Mouse (Mus musculus) midbrain, embryonic 16.5 days (tissue): Measurements from ENCODE around the gene Spo11. TPM values are rescaled to one million over a fixed set of nuclear protein-coding genes. Genes with fewer than 3 reads are reported as not detected.
A peak's percentile ranks its signal among the peaks of the same experiment; 100 is the strongest.

Experiments
- ATAC-seq: fragments of 200-750 bp; cut with Nextera tagmentation; 2 replicates; pipeline ENCODE4 v1.8.0; 2017; ENCODE audit warnings: moderate TSS enrichment
- H3K27ac ChIP-seq: fragments of 300-500 bp; sonication (generic); 2 replicates; pipeline ENCODE4 v1.5.1; 2014; ENCODE audit warnings: mild to moderate bottlenecking, low read length, mixed read lengths
- H3K27me3 ChIP-seq: fragments of 300-500 bp; sonication (generic); 2 replicates; pipeline ENCODE4 v1.6.1; 2014; ENCODE audit warnings: low read depth, low read length, mixed read lengths; ENCODE audit not compliant: control insufficient read depth, insufficient read depth
- H3K36me3 ChIP-seq: fragments of 300-500 bp; sonication (generic); 2 replicates; pipeline ENCODE4 v1.6.1; 2014; ENCODE audit warnings: mild to moderate bottlenecking, low read length, moderate library complexity, mixed read lengths; ENCODE audit not compliant: control insufficient read depth, insufficient read depth
- H3K4me1 ChIP-seq: fragments of 300-500 bp; sonication (generic); 2 replicates; pipeline ENCODE4 v1.6.1; 2014; ENCODE audit warnings: mild to moderate bottlenecking, low read length, mixed read lengths; ENCODE audit not compliant: control insufficient read depth, insufficient read depth
- H3K4me2 ChIP-seq: fragments of 300-500 bp; sonication (generic); 2 replicates; pipeline ENCODE4 v1.6.1; 2014; ENCODE audit warnings: mild to moderate bottlenecking, low read length, mixed read lengths
- H3K4me3 ChIP-seq: fragments of 300-500 bp; sonication (generic); 2 replicates; pipeline ENCODE4 v1.5.1; 2014; ENCODE audit warnings: low read depth, mild to moderate bottlenecking, low read length, moderate library complexity, mixed read lengths
- H3K9ac ChIP-seq: fragments of 300-500 bp; sonication (generic); 2 replicates; pipeline ENCODE4 v1.6.1; 2014; ENCODE audit warnings: low read depth, low read length, mixed read lengths
- H3K9me3 ChIP-seq: fragments of 300-500 bp; sonication (generic); replicated peaks from 2 replicates; pipeline ENCODE4 v1.6.1; 2014; ENCODE audit warnings: mild to moderate bottlenecking, low read length, mixed read lengths; ENCODE audit not compliant: control insufficient read depth, poor library complexity, severe bottlenecking
- WGBS: fragments of 180-500 bp; shearing (Covaris S2); extraction: QIAGEN DNeasy Blood & Tissue Kit; methylation state at CpG from one replicate; pipeline ENCODE4 v1.1.7; 2014; 5-methylcytosine and 5-hydroxymethylcytosine counted together
- polyA plus RNA-seq: library from polyadenylated mRNA; unstranded; fragments of >200 nt; fragmentation: Nextera tagmentation; extraction: Ambion mirVana; gene quantifications from 2 replicates; pipeline ENCODE4 v1.2.1, GENCODE M21; 2015

Gene Spo11
- polyA plus RNA-seq, 1 experiment from 2014 or later = 1.0 TPM

- Histone ChIP-seq H3K27ac (no peak overlapping the region), H3K4me1 (peaks cover 50% of the 10 kb centered on the region), H3K9me3 (no peaks in the 10 kb centered on the region), H3K9ac (no peak overlapping the region), H3K4me3 (no peak overlapping the region), H3K27me3 (peaks cover 56% of the 10 kb centered on the region), H3K4me2 (no peak overlapping the region; the same call in 1 of the 2 replicates), H3K36me3 (no peaks in the 10 kb centered on the region)
- no peak for ATAC-seq
- 29% methylated on average over 5 of the region's 5 CpGs for WGBS
Observed at GRCm38 (mm10) chr2:172936844-172937243, 40.7 kb upstream of the Spo11 start.

GRCm38 (mm10) chr2:172937326-172938190 is 39.9 kb upstream of the Spo11 start:
- Histone ChIP-seq H3K4me2 (peak overlapping the region; percentile 89), H3K36me3 (no peaks in the 10 kb centered on the region), H3K27me3 (peaks cover 61% of the 10 kb centered on the region), H3K9ac (no peak overlapping the region), H3K4me1 (peaks cover 50% of the 10 kb centered on the region), H3K27ac (no peak overlapping the region), H3K9me3 (no peaks in the 10 kb centered on the region), H3K4me3 (0 out of 2 replicates have a peak overlapping the region, but pooled peaks have one; percentile 6)
- ATAC-seq = no peak
- WGBS = 14% methylated on average over 12 of the region's 12 CpGs

GRCm38 (mm10) chr2:172938761-172939638 is 38.5 kb upstream of the Spo11 start:
- under 1% methylated on average over 57 of the region's 57 CpGs for WGBS
- ATAC-seq = no peak
- H3K4me1 ChIP-seq = peaks cover 44% of the 10 kb centered on the region

GRCm38 (mm10) chr2:172939639-172940002 is 37.9 kb upstream of the Spo11 start:
- H3K36me3 ChIP-seq = no peaks in the 10 kb centered on the region
- no peak for ATAC-seq
- under 1% methylated on average over 26 of the region's 26 CpGs for WGBS
- peaks cover 70% of the 10 kb centered on the region for H3K27me3 ChIP-seq
- peak overlapping the region; percentile 46 for H3K4me3 ChIP-seq
- peaks cover 38% of the 10 kb centered on the region for H3K4me1 ChIP-seq
- no peak overlapping the region for H3K27ac ChIP-seq
- peak overlapping the region; percentile 89 for H3K4me2 ChIP-seq
- H3K9ac ChIP-seq = peak overlapping the region; percentile 53
- H3K9me3 ChIP-seq = no peaks in the 10 kb centered on the region

More at GRCm38 (mm10) chr2:172938761-172939638, 38.5 kb upstream of the Spo11 start:
- Histone ChIP-seq H3K4me2 (peak overlapping the region; percentile 89), H3K9ac (peak overlapping the region; percentile 53), H3K4me3 (peak overlapping the region; percentile 46), H3K27ac (no peak overlapping the region), H3K27me3 (peaks cover 70% of the 10 kb centered on the region), H3K36me3 (no peaks in the 10 kb centered on the region), H3K9me3 (no peaks in the 10 kb centered on the region)

GRCm38 (mm10) chr2:172940003-172940798 is 37.3 kb upstream of the Spo11 start, which contains the start of gene Bmp7:
Bmp7 (minus strand) TSS chr2:172940321.
- under 1% methylated on average over 67 of the region's 82 CpGs for WGBS
- no peak within 1 kb of the TSS for H3K27ac ChIP-seq
- H3K9ac ChIP-seq = peak within 1 kb of the TSS; percentile 53
- H3K4me1 ChIP-seq = peaks cover 32% of the 10 kb centered on the region
- H3K36me3 ChIP-seq = no peaks in the 10 kb centered on the region
- H3K27me3 ChIP-seq = peaks cover 68% of the 10 kb centered on the region
- H3K9me3 ChIP-seq = no peaks in the 10 kb centered on the region
- peak within 1 kb of the TSS; percentile 89 for H3K4me2 ChIP-seq
- peak within 1 kb of the TSS; percentile 46 for H3K4me3 ChIP-seq
- peak; percentile 50 for ATAC-seq

GRCm38 (mm10) chr2:172940799-172941163 is 36.7 kb upstream of the Spo11 start:
- H3K4me3 ChIP-seq = peak overlapping the region; percentile 46
- H3K27ac ChIP-seq = no peak overlapping the region
- H3K27me3 ChIP-seq = peaks cover 62% of the 10 kb centered on the region
- no peaks in the 10 kb centered on the region for H3K9me3 ChIP-seq
- peak overlapping the region; percentile 89 for H3K4me2 ChIP-seq
- H3K4me1 ChIP-seq = peaks cover 26% of the 10 kb centered on the region
- peak overlapping the region; percentile 47; the same call in 1 of the 2 replicates for H3K9ac ChIP-seq
- under 1% methylated on average over 12 of the region's 13 CpGs for WGBS
- ATAC-seq = no peak
- no peaks in the 10 kb centered on the region for H3K36me3 ChIP-seq

GRCm38 (mm10) chr2:172949051-172949450 is 28.4 kb upstream of the Spo11 start:
- Histone ChIP-seq H3K9ac (no peak overlapping the region), H3K4me2 (no peak overlapping the region), H3K36me3 (no peaks in the 10 kb centered on the region), H3K9me3 (no peaks in the 10 kb centered on the region), H3K4me3 (no peak overlapping the region), H3K27ac (no peak overlapping the region), H3K4me1 (peaks cover 5% of the 10 kb centered on the region; the same call in 1 of the 2 replicates), H3K27me3 (no peaks in the 10 kb centered on the region; the same call in 1 of the 2 replicates)
- ATAC-seq = 0 out of 2 replicates have a peak, but pooled peaks have one; percentile 14
- WGBS = 49% methylated on average over 5 of the region's 5 CpGs

GRCm38 (mm10) chr2:172950119-172950676 is 27.3 kb upstream of the Spo11 start:
- Histone ChIP-seq H3K4me1 (peaks cover 5% of the 10 kb centered on the region; the same call in 1 of the 2 replicates), H3K27me3 (no peaks in the 10 kb centered on the region), H3K9me3 (no peaks in the 10 kb centered on the region), H3K36me3 (no peaks in the 10 kb centered on the region), H3K4me2 (no peak overlapping the region), H3K27ac (no peak overlapping the region), H3K4me3 (no peak overlapping the region), H3K9ac (no peak overlapping the region)
- WGBS = 58% methylated on average over 9 of the region's 9 CpGs
- ATAC-seq = no peak
